Mouse (Mus musculus): Measurements from ENCODE around the gene Cyp27b1.

GRCm38 (mm10) chr10:127041774-127042338, 6.2 kb upstream of the Cyp27b1 start:
- no peak for TF ChIP-seq CTCF (IDR thresholded peaks at IDR 0.05; ENCODE audit: borderline replicate concordance, extremely low read depth, insufficient read depth, insufficient read length)
- no peak for TF ChIP-seq POLR2A (IDR thresholded peaks at IDR 0.05; ENCODE audit: borderline replicate concordance, extremely low read depth, insufficient read depth, insufficient read length, poor library complexity, severe bottlenecking)

All from brain, embryonic 14.5 days (tissue).